Mouse (Mus musculus): ENCODE results near the gene Sp2. TPM values are rescaled to one million over a fixed set of nuclear protein-coding genes. Genes with fewer than 3 reads are reported as not detected.

The Sp2 gene
- polyA plus RNA-seq, 1 experiment from 2014 or later, result 18.7 TPM

GRCm38 (mm10) chr11:96910003-96910402 is 72.8 kb downstream of the Sp2 start:
- ATAC-seq (ENCODE audit: low FRiP score, low read depth), result peak; percentile 38; the same call in 1 of the 2 replicates
- Histone ChIP-seq H3K4me1 (peaks cover 8% of the 10 kb centered on the region), H3K27me3 (no peaks in the 10 kb centered on the region), H3K27ac (no peak overlapping the region), H3K36me3 (peaks cover 55% of the 10 kb centered on the region), H3K4me3 (no peak overlapping the region), H3K4me2 (replicated peaks) (no peak overlapping the region), H3K9ac (no peak overlapping the region), H3K9me3 (no peaks in the 10 kb centered on the region)
- WGBS, result 32% methylated on average over 7 of the region's 7 CpGs

DNA sequence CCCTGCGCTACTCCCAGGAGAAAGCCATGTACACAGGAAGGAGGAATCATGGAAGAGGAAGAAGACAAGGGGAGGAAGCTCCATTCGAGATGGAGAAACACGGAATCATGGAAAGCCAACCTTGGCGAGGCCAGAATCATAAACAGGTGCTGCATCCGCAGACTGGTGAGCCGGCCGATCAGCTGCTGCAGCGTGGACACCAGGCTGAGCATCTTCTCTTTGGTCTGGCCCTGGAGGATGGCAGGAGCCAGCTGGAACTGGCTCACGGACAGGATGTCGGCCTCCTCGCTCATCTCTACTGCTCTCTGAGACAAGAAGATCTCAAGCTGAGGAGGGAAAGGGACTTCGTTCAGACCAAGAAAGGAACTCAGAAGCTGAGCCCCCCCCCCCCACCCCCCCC is 74.2 kb downstream of the Sp2 start:
- Histone ChIP-seq H3K27ac (no peak overlapping the region), H3K27me3 (0 out of 2 replicates have a peak, but pooled peaks cover under 1% of the 10 kb centered on the region), H3K9ac (no peak overlapping the region), H3K4me2 (replicated peaks) (no peak overlapping the region), H3K4me1 (peaks cover 3% of the 10 kb centered on the region; the same call in 1 of the 2 replicates), H3K4me3 (no peak overlapping the region), H3K36me3 (peaks cover 55% of the 10 kb centered on the region), H3K9me3 (no peaks in the 10 kb centered on the region)
- WGBS, result 91% methylated on average over 12 of the region's 12 CpGs
- no peak for ATAC-seq (ENCODE audit: low FRiP score, low read depth)

DNA sequence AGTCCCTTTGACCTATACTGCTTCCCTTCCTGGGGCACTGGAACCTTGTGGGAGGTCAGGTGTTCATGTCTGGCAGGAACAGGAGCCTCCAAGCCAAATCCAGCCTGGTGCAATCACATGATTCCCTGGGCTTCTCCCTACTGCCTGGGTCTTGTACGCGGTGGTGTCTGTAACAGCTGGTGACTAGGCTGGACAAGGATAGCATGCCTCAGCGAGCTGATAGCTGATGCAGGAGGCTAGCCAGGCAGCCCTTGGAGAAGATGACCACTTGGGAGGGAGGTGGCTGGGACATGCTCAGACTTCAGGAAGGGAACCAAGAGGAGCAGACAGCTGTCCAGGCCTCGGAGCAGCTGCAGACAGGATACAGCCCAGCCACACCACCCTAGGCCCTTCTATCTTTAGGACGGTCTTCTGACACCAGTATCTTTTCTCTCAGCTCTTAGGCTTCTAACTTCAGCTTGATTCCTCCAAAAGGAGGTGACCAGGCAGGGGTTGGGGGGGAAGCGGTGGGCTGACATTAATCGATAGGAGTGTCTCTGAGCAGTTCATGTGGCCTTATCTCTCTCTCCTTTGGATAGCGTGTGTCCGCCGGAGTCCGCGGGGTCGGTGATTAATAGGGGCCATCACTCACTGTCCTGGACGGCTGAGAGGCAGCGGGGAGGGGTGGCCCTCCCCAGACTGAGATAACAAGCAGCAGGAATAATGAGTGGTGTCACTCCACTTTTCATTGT is 76.2 kb downstream of the Sp2 start:
- Histone ChIP-seq H3K4me1 (peaks cover 21% of the 10 kb centered on the region), H3K36me3 (peaks cover 47% of the 10 kb centered on the region), H3K27me3 (0 out of 2 replicates have a peak, but pooled peaks cover 5% of the 10 kb centered on the region), H3K9me3 (no peaks in the 10 kb centered on the region), H3K27ac (no peak overlapping the region; the same call in 1 of the 2 replicates), H3K9ac (no peak overlapping the region; the same call in 1 of the 2 replicates), H3K4me3 (no peak overlapping the region), H3K4me2 (replicated peaks) (no peak overlapping the region)
- peak; percentile 33; the same call in 1 of the 2 replicates for ATAC-seq (ENCODE audit: low FRiP score, low read depth)
- WGBS, result 48% methylated on average over 15 of the region's 15 CpGs

Other genes starting within 250 kb of the Sp2 start
- gene Snx11, start 205.4 kb downstream of the Sp2 start, polyA plus RNA-seq (2015; fragmentation: Nextera tagmentation; extraction: Ambion mirVana), result 22.2 and 22.3 TPM in 2 replicates
- 158 and 163 TPM in 2 replicates for gene Cbx1, start 193.8 kb downstream of the Sp2 start, polyA plus RNA-seq (2015; fragmentation: Nextera tagmentation; extraction: Ambion mirVana)
- gene Nfe2l1, start 153.0 kb downstream of the Sp2 start, polyA plus RNA-seq (2015; fragmentation: Nextera tagmentation; extraction: Ambion mirVana), result 68.6 and 69.3 TPM in 2 replicates
- 140 and 149 TPM in 2 replicates for gene Copz2, start 133.1 kb downstream of the Sp2 start, polyA plus RNA-seq (2015; fragmentation: Nextera tagmentation; extraction: Ambion mirVana)
- gene Cdk5rap3, start 66.5 kb downstream of the Sp2 start, polyA plus RNA-seq (2015; fragmentation: Nextera tagmentation; extraction: Ambion mirVana), result 87.0 and 92.3 TPM in 2 replicates
- 0.60 and 0.97 TPM in 2 replicates for gene Prr15l, start 54.9 kb downstream of the Sp2 start, polyA plus RNA-seq (2015; fragmentation: Nextera tagmentation; extraction: Ambion mirVana)
- gene Pnpo, start 39.0 kb downstream of the Sp2 start, polyA plus RNA-seq (2015; fragmentation: Nextera tagmentation; extraction: Ambion mirVana), result 21.2 and 25.0 TPM in 2 replicates
- 3.6 and 4.3 TPM in 2 replicates for gene Sp6, start 30.4 kb upstream of the Sp2 start, polyA plus RNA-seq (2015; fragmentation: Nextera tagmentation; extraction: Ambion mirVana)
- gene Scrn2, start 47.0 kb upstream of the Sp2 start, polyA plus RNA-seq (2015; fragmentation: Nextera tagmentation; extraction: Ambion mirVana), result 27.2 and 27.7 TPM in 2 replicates
- 0.92 and 0.98 TPM in 2 replicates for gene Lrrc46, start 58.4 kb upstream of the Sp2 start, polyA plus RNA-seq (2015; fragmentation: Nextera tagmentation; extraction: Ambion mirVana)
- 81.9 and 83.2 TPM in 2 replicates for gene Mrpl10, start 58.6 kb upstream of the Sp2 start, polyA plus RNA-seq (2015; fragmentation: Nextera tagmentation; extraction: Ambion mirVana)
- gene Osbpl7, start 67.7 kb upstream of the Sp2 start, polyA plus RNA-seq (2015; fragmentation: Nextera tagmentation; extraction: Ambion mirVana), result 8.9 and 10.1 TPM in 2 replicates
- 0.09 TPM in 1 of 2 replicates, not detected in the other for gene Tbx21, start 132.4 kb upstream of the Sp2 start, polyA plus RNA-seq (2015; fragmentation: Nextera tagmentation; extraction: Ambion mirVana)
- 8.2 and 8.4 TPM in 2 replicates for gene Tbkbp1, start 168.5 kb upstream of the Sp2 start, polyA plus RNA-seq (2015; fragmentation: Nextera tagmentation; extraction: Ambion mirVana)
- 57.3 and 59.2 TPM in 2 replicates for gene Kpnb1, start 204.9 kb upstream of the Sp2 start, polyA plus RNA-seq (2015; fragmentation: Nextera tagmentation; extraction: Ambion mirVana)